Mouse (Mus musculus): ENCODE measurements around the gene Car15. TPM values are rescaled to one million over a fixed set of nuclear protein-coding genes. Genes with fewer than 3 reads are reported as not detected.

Gene Car15
- polyA plus RNA-seq (2012; rRNA removed): 48.4 and 58.9 TPM in 2 replicates

- TF ChIP-seq CTCF (IDR thresholded peaks at IDR 0.05; ENCODE audit: borderline replicate concordance, insufficient read depth, low read depth, low read length): no peak
- TF ChIP-seq POLR2A (IDR thresholded peaks at IDR 0.05; ENCODE audit: borderline replicate concordance, insufficient read depth, low read length): no peak
- no peak for DNase-seq
- WGBS: 82% methylated on average over 6 of the region's 6 CpGs
- Histone ChIP-seq H3K4me3 (replicated peaks; ENCODE audit: insufficient read depth, low read depth, low read length) (no peak within 1 kb of the TSS), H3K4me1 (ENCODE audit: control insufficient read depth, insufficient read depth, low read length) (peaks cover 48% of the 10 kb centered on the region), H3K27ac (ENCODE audit: insufficient read depth, low read length) (no peak within 1 kb of the TSS), H3K27me3 (ENCODE audit: control insufficient read depth, insufficient read depth, low read length) (no peaks in the 10 kb centered on the region)
These were observed at the start of gene Car15 for GRCm38 (mm10) chr16:17838051-17838450. Car15 (minus strand) TSS chr16:17838364.

- Histone ChIP-seq H3K27me3 (ENCODE audit: control insufficient read depth, insufficient read depth, low read length) (no peaks in the 10 kb centered on the region), H3K4me3 (replicated peaks; ENCODE audit: insufficient read depth, low read depth, low read length) (no peak overlapping the region), H3K27ac (ENCODE audit: insufficient read depth, low read length) (no peak overlapping the region), H3K4me1 (ENCODE audit: control insufficient read depth, insufficient read depth, low read length) (peaks cover 34% of the 10 kb centered on the region)
- TF ChIP-seq CTCF (IDR thresholded peaks at IDR 0.05; ENCODE audit: borderline replicate concordance, insufficient read depth, low read depth, low read length) (no peak), POLR2A (IDR thresholded peaks at IDR 0.05; ENCODE audit: borderline replicate concordance, insufficient read depth, low read length) (no peak)
- no peak for DNase-seq
- WGBS: 85% methylated on average over 6 of the region's 6 CpGs
These were observed 46.0 kb upstream of the Car15 start for GRCm38 (mm10) chr16:17884116-17884515.

GRCm38 (mm10) chr16:17882196-17882595 lies 44.0 kb upstream of the Car15 start:
- Histone ChIP-seq H3K4me3 (replicated peaks; ENCODE audit: insufficient read depth, low read depth, low read length) (no peak overlapping the region), H3K4me1 (ENCODE audit: control insufficient read depth, insufficient read depth, low read length) (peaks cover 34% of the 10 kb centered on the region), H3K27me3 (ENCODE audit: control insufficient read depth, insufficient read depth, low read length) (no peaks in the 10 kb centered on the region), H3K27ac (ENCODE audit: insufficient read depth, low read length) (no peak overlapping the region)
- DNase-seq: no peak
- TF ChIP-seq CTCF (IDR thresholded peaks at IDR 0.05; ENCODE audit: borderline replicate concordance, insufficient read depth, low read depth, low read length) (no peak), POLR2A (IDR thresholded peaks at IDR 0.05; ENCODE audit: borderline replicate concordance, insufficient read depth, low read length) (no peak)

- WGBS: 36% methylated on average over 4 of the region's 4 CpGs
- peaks cover 27% of the 10 kb centered on the region for H3K4me1 ChIP-seq (ENCODE audit: control insufficient read depth, insufficient read depth, low read length)
- no peak for DNase-seq
- H3K4me3 ChIP-seq (replicated peaks; ENCODE audit: insufficient read depth, low read depth, low read length): no peak overlapping the region
- no peak overlapping the region for H3K27ac ChIP-seq (ENCODE audit: insufficient read depth, low read length)
- no peak for TF ChIP-seq CTCF (IDR thresholded peaks at IDR 0.05; ENCODE audit: borderline replicate concordance, insufficient read depth, low read depth, low read length)
- TF ChIP-seq POLR2A (IDR thresholded peaks at IDR 0.05; ENCODE audit: borderline replicate concordance, insufficient read depth, low read length): no peak
- H3K27me3 ChIP-seq (ENCODE audit: control insufficient read depth, insufficient read depth, low read length): no peaks in the 10 kb centered on the region
These were observed 41.4 kb upstream of the Car15 start for GRCm38 (mm10) chr16:17879571-17879970.

GRCm38 (mm10) chr16:17876096-17876495 lies 37.9 kb upstream of the Car15 start:
- H3K4me3 ChIP-seq (replicated peaks; ENCODE audit: insufficient read depth, low read depth, low read length): no peak overlapping the region
- no peak for DNase-seq
- WGBS: 98% methylated on average over 1 of the region's 1 CpGs
- TF ChIP-seq POLR2A (IDR thresholded peaks at IDR 0.05; ENCODE audit: borderline replicate concordance, insufficient read depth, low read length) (no peak), CTCF (IDR thresholded peaks at IDR 0.05; ENCODE audit: borderline replicate concordance, insufficient read depth, low read depth, low read length) (no peak)
- H3K4me1 ChIP-seq (ENCODE audit: control insufficient read depth, insufficient read depth, low read length): peaks cover 29% of the 10 kb centered on the region
- no peaks in the 10 kb centered on the region for H3K27me3 ChIP-seq (ENCODE audit: control insufficient read depth, insufficient read depth, low read length)
- H3K27ac ChIP-seq (ENCODE audit: insufficient read depth, low read length): no peak overlapping the region

GRCm38 (mm10) chr16:17875174-17875573 lies 37.0 kb upstream of the Car15 start:
- TF ChIP-seq POLR2A (IDR thresholded peaks at IDR 0.05; ENCODE audit: borderline replicate concordance, insufficient read depth, low read length) (no peak), CTCF (IDR thresholded peaks at IDR 0.05; ENCODE audit: borderline replicate concordance, insufficient read depth, low read depth, low read length) (0 out of 2 replicates have a peak, but pooled peaks have one; percentile 6)
- H3K4me3 ChIP-seq (replicated peaks; ENCODE audit: insufficient read depth, low read depth, low read length): no peak overlapping the region
- no peaks in the 10 kb centered on the region for H3K27me3 ChIP-seq (ENCODE audit: control insufficient read depth, insufficient read depth, low read length)
- peak; percentile 40 to 64 for DNase-seq
- H3K27ac ChIP-seq (ENCODE audit: insufficient read depth, low read length): peak overlapping the region; percentile 43
- peaks cover 26% of the 10 kb centered on the region for H3K4me1 ChIP-seq (ENCODE audit: control insufficient read depth, insufficient read depth, low read length)
- 29% methylated on average over 4 of the region's 4 CpGs for WGBS

- no peak overlapping the region for H3K27ac ChIP-seq (ENCODE audit: insufficient read depth, low read length)
- H3K4me3 ChIP-seq (replicated peaks; ENCODE audit: insufficient read depth, low read depth, low read length): no peak overlapping the region
- TF ChIP-seq CTCF (IDR thresholded peaks at IDR 0.05; ENCODE audit: borderline replicate concordance, insufficient read depth, low read depth, low read length): no peak
- TF ChIP-seq POLR2A (IDR thresholded peaks at IDR 0.05; ENCODE audit: borderline replicate concordance, insufficient read depth, low read length): no peak
- H3K4me1 ChIP-seq (ENCODE audit: control insufficient read depth, insufficient read depth, low read length): peaks cover 23% of the 10 kb centered on the region
- no peak for DNase-seq
- WGBS: 47% methylated on average over 4 of the region's 4 CpGs
- no peaks in the 10 kb centered on the region for H3K27me3 ChIP-seq (ENCODE audit: control insufficient read depth, insufficient read depth, low read length)
These were observed 34.8 kb upstream of the Car15 start for GRCm38 (mm10) chr16:17872995-17873394.

- no peaks in the 10 kb centered on the region for H3K27me3 ChIP-seq (ENCODE audit: control insufficient read depth, insufficient read depth, low read length)
- H3K4me1 ChIP-seq (ENCODE audit: control insufficient read depth, insufficient read depth, low read length): peaks cover 25% of the 10 kb centered on the region
- no peak for TF ChIP-seq CTCF (IDR thresholded peaks at IDR 0.05; ENCODE audit: borderline replicate concordance, insufficient read depth, low read depth, low read length)
- TF ChIP-seq POLR2A (IDR thresholded peaks at IDR 0.05; ENCODE audit: borderline replicate concordance, insufficient read depth, low read length): no peak
- H3K27ac ChIP-seq (ENCODE audit: insufficient read depth, low read length): no peak overlapping the region
- WGBS: 82% methylated on average over 5 of the region's 5 CpGs
- no peak for DNase-seq
- no peak overlapping the region for H3K4me3 ChIP-seq (replicated peaks; ENCODE audit: insufficient read depth, low read depth, low read length)
These were observed 33.1 kb upstream of the Car15 start for GRCm38 (mm10) chr16:17871248-17871647.
